Comparison of ENCODE assay signal across 26 mouse cellular contexts in genomic region chr5:108224077-108224476, GRCm38 (mm10).
"Had no signal": no experiment of that assay in that cellular context is flagged by ENCODE, and none has a peak within 500 bp of the region (broad histone marks: within the 10 kb centered on the region; RNA-seq: fewer than 3 reads in every experiment).

No protein-coding gene starts in this region.

- H3K27me3 ChIP-seq: heart, embryonic 13.5 days; heart, embryonic 15.5 days; hindbrain, embryonic 13.5 days; intestine, embryonic 15.5 days; limb, embryonic 12.5 days; liver, embryonic 13.5 days; liver, embryonic 15.5 days had no signal

- ATAC-seq: hindbrain, embryonic 16.5 days; inflammation-experienced regulatory T-cells, adult 6 months; intestine, embryonic 15.5 days; intestine, postnatal 0 days had no signal

- H3K4me1 ChIP-seq: heart, embryonic 13.5 days; heart, embryonic 15.5 days; hindbrain, embryonic 13.5 days; intestine, embryonic 15.5 days; limb, embryonic 10.5 days; limb, embryonic 12.5 days; liver, embryonic 13.5 days; liver, embryonic 15.5 days had no signal

- H3K27ac ChIP-seq: heart, embryonic 13.5 days; heart, embryonic 15.5 days; hindbrain, embryonic 13.5 days; intestine, embryonic 15.5 days; layer of hippocampus, adult 2 months; left cerebral cortex, adult 2 months; limb, embryonic 10.5 days; limb, embryonic 12.5 days; liver, embryonic 13.5 days; liver, embryonic 15.5 days had no signal

- DNase-seq: gastrocnemius, postnatal 10 days; gastrocnemius, postnatal 25 days; heart, adult 18-20 months; heart, postnatal 14 days; heart, postnatal 36 days; kidney, adult 18-20 months; kidney, adult 8-10 months; kidney, postnatal 10 days; kidney, postnatal 25 days; kidney, postnatal 4 days; liver; liver, embryonic 13.5 days had no signal

- H3K4me3 ChIP-seq: heart, embryonic 13.5 days; heart, embryonic 15.5 days; hindbrain, embryonic 13.5 days; intestine, embryonic 15.5 days; layer of hippocampus, adult 2 months; left cerebral cortex, adult 2 months; limb, embryonic 10.5 days; limb, embryonic 12.5 days; liver, embryonic 13.5 days; liver, embryonic 15.5 days had no signal

- H3K36me3 ChIP-seq: heart, embryonic 13.5 days; heart, embryonic 15.5 days; hindbrain, embryonic 13.5 days; intestine, embryonic 15.5 days; limb, embryonic 10.5 days; limb, embryonic 12.5 days; liver, embryonic 15.5 days had no signal

- H3K9ac ChIP-seq: heart, embryonic 13.5 days; heart, embryonic 15.5 days; hindbrain, embryonic 13.5 days; intestine, embryonic 15.5 days; limb, embryonic 12.5 days; liver, embryonic 13.5 days; liver, embryonic 15.5 days had no signal

- H3K4me2 ChIP-seq: heart, embryonic 11.5 days; heart, embryonic 13.5 days; heart, embryonic 15.5 days; hindbrain, embryonic 13.5 days; intestine, embryonic 15.5 days; limb, embryonic 12.5 days; liver, embryonic 11.5 days; liver, embryonic 13.5 days; liver, embryonic 15.5 days had no signal

- H3K9me3 ChIP-seq: heart, embryonic 13.5 days; heart, embryonic 15.5 days; hindbrain, embryonic 13.5 days; intestine, embryonic 15.5 days; limb, embryonic 10.5 days; limb, embryonic 12.5 days; liver, embryonic 13.5 days; liver, embryonic 15.5 days had no signal
